Mouse (Mus musculus): Measurements from ENCODE around the gene Lmntd1. TPM values are rescaled to one million over a fixed set of nuclear protein-coding genes. Genes with fewer than 3 reads are reported as not detected.

Lmntd1 gene
- polyA plus RNA-seq, 1 experiment from 2014 or later = 0.20 TPM

DNA sequence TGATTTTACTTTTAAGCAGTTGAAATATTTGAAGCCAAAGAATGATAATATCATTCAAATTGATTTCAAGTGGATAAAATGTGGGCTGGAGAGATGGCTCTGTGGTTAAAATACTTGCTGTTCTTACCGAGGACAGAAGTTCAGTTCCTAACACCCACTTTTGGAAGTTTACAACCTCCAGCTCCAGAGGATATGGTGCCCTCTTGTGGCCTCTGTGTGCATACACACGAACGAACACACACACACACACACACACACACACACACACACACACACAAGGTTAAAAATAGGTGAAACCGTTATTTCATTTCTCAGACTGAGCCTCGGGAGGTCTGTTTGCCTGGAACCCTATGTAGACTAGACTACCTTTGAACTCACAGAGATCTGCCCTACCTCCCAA, 260.3 kb downstream of the Lmntd1 start:
- no peak overlapping the region for H3K4me3 ChIP-seq (ENCODE audit: low read depth, low read length)
- no peaks in the 10 kb centered on the region for H3K27me3 ChIP-seq (ENCODE audit: control insufficient read depth, insufficient read depth, low read length)
- no peak overlapping the region for H3K4me2 ChIP-seq (ENCODE audit: low read depth, low read length)
- ATAC-seq (replicated peaks; ENCODE audit: insufficient number of reproducible peaks, low FRiP score, low TSS enrichment, low read depth) (no peak), DNase-seq (ENCODE audit: low spot score) (no peak)
- H3K27ac ChIP-seq (replicated peaks; ENCODE audit: low read depth, low read length) = no peak overlapping the region
- 86% methylated on average over 5 of the region's 5 CpGs for WGBS
- no peaks in the 10 kb centered on the region for H3K36me3 ChIP-seq (replicated peaks; ENCODE audit: control insufficient read depth, insufficient read depth, low read depth, low read length)
- no peaks in the 10 kb centered on the region; the same call in 1 of the 2 replicates for H3K9me3 ChIP-seq (replicated peaks; ENCODE audit: control insufficient read depth, low read length)
- H3K4me1 ChIP-seq (ENCODE audit: control insufficient read depth, insufficient read depth, low read length) = no peaks in the 10 kb centered on the region
- H3K9ac ChIP-seq (replicated peaks; ENCODE audit: low read length) = no peak overlapping the region

DNA sequence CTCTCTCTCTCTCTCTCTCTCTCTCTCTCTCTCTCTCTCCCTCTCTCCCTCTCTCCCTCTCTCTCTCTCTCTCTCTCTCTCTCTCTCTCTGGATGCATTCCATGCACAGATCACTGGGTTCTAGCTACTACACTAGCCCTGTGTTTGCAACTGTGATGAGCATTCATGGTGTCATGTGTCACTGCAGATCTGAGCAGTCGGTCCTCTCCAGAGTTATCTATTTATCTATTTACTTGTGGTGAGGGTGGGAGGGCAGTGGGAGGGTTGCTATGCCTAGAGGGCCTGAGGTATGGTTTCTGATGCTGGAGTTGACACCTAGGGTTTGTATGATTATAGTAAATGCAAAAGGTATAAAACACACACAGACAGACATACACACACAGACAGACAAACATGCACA, 261.4 kb downstream of the Lmntd1 start:
- Histone ChIP-seq H3K4me2 (ENCODE audit: low read depth, low read length) (no peak overlapping the region), H3K27me3 (ENCODE audit: control insufficient read depth, insufficient read depth, low read length) (no peaks in the 10 kb centered on the region), H3K27ac (replicated peaks; ENCODE audit: low read depth, low read length) (no peak overlapping the region), H3K4me3 (ENCODE audit: low read depth, low read length) (no peak overlapping the region), H3K4me1 (ENCODE audit: control insufficient read depth, insufficient read depth, low read length) (no peaks in the 10 kb centered on the region), H3K9me3 (replicated peaks; ENCODE audit: control insufficient read depth, low read length) (no peaks in the 10 kb centered on the region; the same call in 1 of the 2 replicates), H3K36me3 (replicated peaks; ENCODE audit: control insufficient read depth, insufficient read depth, low read depth, low read length) (no peaks in the 10 kb centered on the region), H3K9ac (replicated peaks; ENCODE audit: low read length) (no peak overlapping the region)
- no peak for ATAC-seq (replicated peaks; ENCODE audit: insufficient number of reproducible peaks, low FRiP score, low TSS enrichment, low read depth)
- WGBS = 10% methylated on average over 1 of the region's 1 CpGs
- DNase-seq (ENCODE audit: low spot score) = no peak

DNA sequence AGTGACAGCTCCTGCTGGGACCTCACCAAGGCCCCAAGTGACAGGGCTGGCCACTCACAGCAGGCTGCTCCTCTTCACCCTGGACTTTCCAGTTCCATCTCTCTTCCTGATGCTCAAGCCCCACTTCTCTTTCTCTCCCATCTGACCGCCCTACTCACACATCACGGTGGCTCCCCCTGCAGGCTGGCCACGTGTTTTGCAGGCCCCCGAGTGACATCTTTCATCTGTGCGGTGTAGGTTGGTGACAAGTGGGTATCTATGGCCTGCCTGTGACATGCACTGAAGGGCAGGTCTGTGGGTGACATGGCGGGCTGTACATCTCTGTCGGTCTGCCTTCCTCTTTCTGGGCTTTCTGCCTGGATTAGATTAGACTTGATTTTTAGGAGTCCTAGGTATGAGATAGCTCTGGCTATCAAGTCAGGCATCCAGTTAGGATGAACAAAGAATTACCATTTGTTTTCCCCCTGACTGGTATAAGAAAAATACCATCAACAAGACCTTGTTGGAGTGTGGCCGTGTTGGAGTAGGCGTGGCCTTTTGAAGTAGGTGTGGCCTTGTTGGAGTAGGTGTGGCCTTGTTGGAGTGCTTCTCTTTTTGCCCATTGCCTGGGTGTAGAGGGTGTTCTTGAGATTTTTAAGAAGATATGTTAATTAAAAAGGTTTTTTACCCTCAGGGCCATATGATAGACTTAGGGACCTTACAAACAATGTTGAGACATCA, 265.8 kb downstream of the Lmntd1 start:
- 62% methylated on average over 9 of the region's 9 CpGs for WGBS
- no peaks in the 10 kb centered on the region for H3K4me1 ChIP-seq (ENCODE audit: control insufficient read depth, insufficient read depth, low read length)
- H3K9me3 ChIP-seq (replicated peaks; ENCODE audit: control insufficient read depth, low read length) = no peaks in the 10 kb centered on the region
- no peak overlapping the region for H3K9ac ChIP-seq (replicated peaks; ENCODE audit: low read length)
- H3K4me2 ChIP-seq (ENCODE audit: low read depth, low read length) = no peak overlapping the region
- ATAC-seq (replicated peaks; ENCODE audit: insufficient number of reproducible peaks, low FRiP score, low TSS enrichment, low read depth) = no peak
- H3K27ac ChIP-seq (replicated peaks; ENCODE audit: low read depth, low read length) = no peak overlapping the region
- no peaks in the 10 kb centered on the region for H3K27me3 ChIP-seq (ENCODE audit: control insufficient read depth, insufficient read depth, low read length)
- no peak overlapping the region for H3K4me3 ChIP-seq (ENCODE audit: low read depth, low read length)
- no peak for DNase-seq (ENCODE audit: low spot score)
- no peaks in the 10 kb centered on the region for H3K36me3 ChIP-seq (replicated peaks; ENCODE audit: control insufficient read depth, insufficient read depth, low read depth, low read length)

DNA sequence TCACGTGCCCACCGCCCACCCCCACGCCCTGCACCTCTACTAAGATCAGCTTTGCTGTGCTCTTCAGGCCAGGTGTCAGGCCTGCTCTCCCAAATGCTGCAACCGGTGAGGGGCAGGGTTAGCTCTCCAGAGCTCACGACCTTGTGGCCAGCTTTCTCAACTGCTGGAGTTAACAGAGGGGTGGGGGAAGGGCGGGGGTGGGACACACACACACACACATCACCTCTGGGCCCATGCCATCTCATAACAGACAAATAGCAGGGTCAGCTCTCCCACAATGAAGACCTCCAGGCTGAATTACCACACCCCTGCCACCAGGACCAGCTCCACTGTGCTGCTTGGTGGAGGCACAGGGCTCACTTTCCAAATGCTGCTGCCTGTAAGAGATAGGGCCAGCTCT, 266.5 kb downstream of the Lmntd1 start:
- Histone ChIP-seq H3K27ac (replicated peaks; ENCODE audit: low read depth, low read length) (no peak overlapping the region), H3K36me3 (replicated peaks; ENCODE audit: control insufficient read depth, insufficient read depth, low read depth, low read length) (no peaks in the 10 kb centered on the region), H3K4me3 (ENCODE audit: low read depth, low read length) (no peak overlapping the region), H3K9me3 (replicated peaks; ENCODE audit: control insufficient read depth, low read length) (no peaks in the 10 kb centered on the region), H3K4me1 (ENCODE audit: control insufficient read depth, insufficient read depth, low read length) (no peaks in the 10 kb centered on the region), H3K4me2 (ENCODE audit: low read depth, low read length) (no peak overlapping the region), H3K27me3 (ENCODE audit: control insufficient read depth, insufficient read depth, low read length) (no peaks in the 10 kb centered on the region), H3K9ac (replicated peaks; ENCODE audit: low read length) (no peak overlapping the region)
- DNase-seq (ENCODE audit: low spot score) = no peak
- WGBS = 72% methylated on average over 6 of the region's 6 CpGs
- ATAC-seq (replicated peaks; ENCODE audit: insufficient number of reproducible peaks, low FRiP score, low TSS enrichment, low read depth) = no peak

DNA sequence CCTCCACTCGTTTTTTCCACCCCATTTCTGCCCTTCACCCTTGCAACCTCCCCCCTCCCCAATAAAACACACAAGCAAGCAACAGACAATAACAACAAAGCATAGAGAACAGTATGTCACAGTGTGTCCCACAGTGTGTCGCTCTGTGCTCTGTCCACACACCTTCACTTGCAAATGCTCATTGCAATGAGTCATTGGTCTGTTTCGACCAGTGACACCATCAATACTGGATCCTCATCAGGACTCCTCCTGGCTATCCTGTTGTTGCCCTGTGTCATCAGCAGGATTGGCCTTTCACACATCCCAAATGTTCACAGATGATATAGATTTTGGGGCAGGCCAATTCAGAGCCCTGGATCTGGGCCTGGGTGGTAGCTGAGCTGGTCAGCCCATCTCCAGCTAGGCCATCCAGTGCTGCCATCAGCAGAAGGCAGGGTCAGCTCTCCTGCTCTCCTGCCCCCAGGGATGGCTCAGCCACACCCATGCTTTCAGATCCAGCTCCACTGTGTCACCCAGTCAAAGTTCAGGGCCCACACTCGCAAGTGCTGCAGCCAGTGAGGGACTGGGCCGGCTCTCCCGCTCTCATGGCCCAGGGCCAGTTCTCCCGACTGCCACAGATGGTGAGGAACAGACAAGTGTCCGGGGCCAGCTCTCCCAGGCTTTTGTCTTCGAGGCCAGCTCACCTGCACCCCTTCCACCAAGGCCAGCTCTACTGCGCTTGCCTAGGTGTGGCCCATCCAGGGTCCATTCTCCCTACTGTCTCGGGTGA, 267.1 kb downstream of the Lmntd1 start:
- 82% methylated on average over 11 of the region's 11 CpGs for WGBS
- H3K9ac ChIP-seq (replicated peaks; ENCODE audit: low read length) = no peak overlapping the region
- no peak overlapping the region for H3K4me3 ChIP-seq (ENCODE audit: low read depth, low read length)
- no peaks in the 10 kb centered on the region for H3K4me1 ChIP-seq (ENCODE audit: control insufficient read depth, insufficient read depth, low read length)
- H3K4me2 ChIP-seq (ENCODE audit: low read depth, low read length) = no peak overlapping the region
- H3K27me3 ChIP-seq (ENCODE audit: control insufficient read depth, insufficient read depth, low read length) = no peaks in the 10 kb centered on the region
- DNase-seq (ENCODE audit: low spot score) = no peak
- no peaks in the 10 kb centered on the region for H3K36me3 ChIP-seq (replicated peaks; ENCODE audit: control insufficient read depth, insufficient read depth, low read depth, low read length)
- no peaks in the 10 kb centered on the region for H3K9me3 ChIP-seq (replicated peaks; ENCODE audit: control insufficient read depth, low read length)
- no peak overlapping the region for H3K27ac ChIP-seq (replicated peaks; ENCODE audit: low read depth, low read length)
- no peak for ATAC-seq (replicated peaks; ENCODE audit: insufficient number of reproducible peaks, low FRiP score, low TSS enrichment, low read depth)

DNA sequence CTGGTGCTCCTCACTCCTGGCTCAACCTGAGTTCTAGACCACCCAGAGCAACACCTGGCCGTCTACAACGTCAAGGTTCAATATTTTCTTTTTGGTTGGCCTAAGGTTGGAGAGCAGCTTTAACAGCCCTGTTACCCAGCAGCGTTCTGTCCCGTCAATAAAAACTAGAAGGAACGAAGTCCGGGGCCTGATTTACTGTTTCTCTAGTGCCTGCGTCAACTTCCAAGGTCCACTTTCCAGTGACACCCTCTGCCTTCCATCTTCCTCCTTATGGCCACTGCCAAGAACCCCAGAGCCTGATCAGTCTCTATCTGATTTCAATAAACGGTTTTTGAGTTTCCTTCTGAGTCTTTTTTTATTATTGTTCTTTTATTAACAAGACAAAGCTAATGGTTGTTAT, 267.8 kb downstream of the Lmntd1 start:
- Histone ChIP-seq H3K4me2 (ENCODE audit: low read depth, low read length) (no peak overlapping the region), H3K36me3 (replicated peaks; ENCODE audit: control insufficient read depth, insufficient read depth, low read depth, low read length) (no peaks in the 10 kb centered on the region), H3K4me1 (ENCODE audit: control insufficient read depth, insufficient read depth, low read length) (no peaks in the 10 kb centered on the region), H3K9me3 (replicated peaks; ENCODE audit: control insufficient read depth, low read length) (no peaks in the 10 kb centered on the region), H3K9ac (replicated peaks; ENCODE audit: low read length) (no peak overlapping the region), H3K4me3 (ENCODE audit: low read depth, low read length) (no peak overlapping the region), H3K27ac (replicated peaks; ENCODE audit: low read depth, low read length) (no peak overlapping the region), H3K27me3 (ENCODE audit: control insufficient read depth, insufficient read depth, low read length) (no peaks in the 10 kb centered on the region)
- ATAC-seq (replicated peaks; ENCODE audit: insufficient number of reproducible peaks, low FRiP score, low TSS enrichment, low read depth) (no peak), DNase-seq (ENCODE audit: low spot score) (no peak)
- 82% methylated on average over 8 of the region's 8 CpGs for WGBS

DNA sequence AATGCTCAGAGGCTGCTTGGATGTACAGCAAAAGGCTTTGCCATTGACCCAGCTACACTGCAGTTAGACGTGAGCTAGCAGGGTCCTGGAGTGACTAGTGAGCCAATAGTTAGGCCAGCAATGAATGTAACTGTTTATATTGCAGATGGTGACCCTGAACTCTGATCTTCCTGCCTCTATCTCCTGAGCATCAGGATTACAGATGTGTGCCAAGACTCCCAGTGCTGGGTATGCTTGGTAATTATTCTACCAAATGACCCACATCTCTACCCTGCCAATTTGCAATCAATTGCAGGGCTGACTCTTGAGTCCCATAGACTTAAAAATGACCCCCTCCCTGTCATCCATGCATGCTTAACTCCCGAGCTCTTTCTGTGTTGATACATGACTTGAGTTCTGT, 269.4 kb downstream of the Lmntd1 start:
- Histone ChIP-seq H3K9ac (replicated peaks; ENCODE audit: low read length) (no peak overlapping the region), H3K9me3 (replicated peaks; ENCODE audit: control insufficient read depth, low read length) (no peaks in the 10 kb centered on the region), H3K4me3 (ENCODE audit: low read depth, low read length) (no peak overlapping the region), H3K27ac (replicated peaks; ENCODE audit: low read depth, low read length) (no peak overlapping the region), H3K36me3 (replicated peaks; ENCODE audit: control insufficient read depth, insufficient read depth, low read depth, low read length) (no peaks in the 10 kb centered on the region), H3K27me3 (ENCODE audit: control insufficient read depth, insufficient read depth, low read length) (no peaks in the 10 kb centered on the region), H3K4me2 (ENCODE audit: low read depth, low read length) (no peak overlapping the region), H3K4me1 (ENCODE audit: control insufficient read depth, insufficient read depth, low read length) (no peaks in the 10 kb centered on the region)
- no peak for DNase-seq (ENCODE audit: low spot score)
- WGBS = 62% methylated on average over 2 of the region's 2 CpGs
- ATAC-seq (replicated peaks; ENCODE audit: insufficient number of reproducible peaks, low FRiP score, low TSS enrichment, low read depth) = no peak

DNA sequence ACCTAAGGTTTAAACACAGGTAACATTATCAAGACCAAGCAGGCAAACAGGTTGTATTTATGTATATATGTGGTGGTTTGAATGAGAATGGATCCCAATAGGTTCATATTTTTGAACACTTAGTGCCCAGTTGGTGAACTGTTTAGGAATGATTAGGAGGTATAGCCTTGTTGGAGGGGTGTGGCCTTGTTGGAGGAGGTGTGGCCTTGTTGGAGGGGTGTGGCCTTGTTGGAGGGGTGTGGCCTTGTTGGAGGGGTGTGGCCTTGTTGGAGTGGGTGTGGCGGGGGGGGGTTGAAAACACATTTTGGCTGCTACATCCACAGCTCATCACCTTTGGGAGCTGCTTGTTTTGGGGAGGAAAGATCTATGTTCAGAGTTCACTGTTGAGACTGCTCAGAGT, 270.7 kb downstream of the Lmntd1 start:
- H3K4me1 ChIP-seq (ENCODE audit: control insufficient read depth, insufficient read depth, low read length) = no peaks in the 10 kb centered on the region
- H3K27ac ChIP-seq (replicated peaks; ENCODE audit: low read depth, low read length) = no peak overlapping the region
- ATAC-seq (replicated peaks; ENCODE audit: insufficient number of reproducible peaks, low FRiP score, low TSS enrichment, low read depth) (no peak), DNase-seq (ENCODE audit: low spot score) (no peak)
- H3K9ac ChIP-seq (replicated peaks; ENCODE audit: low read length) = no peak overlapping the region
- no peaks in the 10 kb centered on the region for H3K36me3 ChIP-seq (replicated peaks; ENCODE audit: control insufficient read depth, insufficient read depth, low read depth, low read length)
- H3K9me3 ChIP-seq (replicated peaks; ENCODE audit: control insufficient read depth, low read length) = no peaks in the 10 kb centered on the region
- no peak overlapping the region for H3K4me2 ChIP-seq (ENCODE audit: low read depth, low read length)
- H3K27me3 ChIP-seq (ENCODE audit: control insufficient read depth, insufficient read depth, low read length) = no peaks in the 10 kb centered on the region
- no peak overlapping the region for H3K4me3 ChIP-seq (ENCODE audit: low read depth, low read length)
- 44% methylated on average over 1 of the region's 1 CpGs for WGBS

All from embryonic facial prominence, embryonic 11.5 days (tissue).